Mouse (Mus musculus) ES-E14 (cell line): ENCODE data around the gene Synj2.

Source experiments
- HCFC1 ChIP-seq: IDR thresholded peaks from 2 replicates; pipeline ENCODE4 v1.6.1; 2012; ENCODE audit warnings: low read length, inconsistent platforms, borderline replicate concordance; ENCODE audit not compliant: insufficient read depth
- MAFK ChIP-seq: IDR thresholded peaks from 2 replicates; pipeline ENCODE4 v1.6.1; 2014; ENCODE audit warnings: mild to moderate bottlenecking, low read depth, low read length, inconsistent platforms; ENCODE audit not compliant: insufficient read depth
- ZC3H11A ChIP-seq: IDR thresholded peaks from 2 replicates; pipeline ENCODE4 v1.6.1; 2012; ENCODE audit warnings: low read depth, mild to moderate bottlenecking, inconsistent platforms, low read length, borderline replicate concordance
- ZNF384 ChIP-seq: IDR thresholded peaks from 2 replicates; pipeline ENCODE4 v1.6.1; 2012; ENCODE audit warnings: low read depth, low read length, inconsistent platforms

DNA sequence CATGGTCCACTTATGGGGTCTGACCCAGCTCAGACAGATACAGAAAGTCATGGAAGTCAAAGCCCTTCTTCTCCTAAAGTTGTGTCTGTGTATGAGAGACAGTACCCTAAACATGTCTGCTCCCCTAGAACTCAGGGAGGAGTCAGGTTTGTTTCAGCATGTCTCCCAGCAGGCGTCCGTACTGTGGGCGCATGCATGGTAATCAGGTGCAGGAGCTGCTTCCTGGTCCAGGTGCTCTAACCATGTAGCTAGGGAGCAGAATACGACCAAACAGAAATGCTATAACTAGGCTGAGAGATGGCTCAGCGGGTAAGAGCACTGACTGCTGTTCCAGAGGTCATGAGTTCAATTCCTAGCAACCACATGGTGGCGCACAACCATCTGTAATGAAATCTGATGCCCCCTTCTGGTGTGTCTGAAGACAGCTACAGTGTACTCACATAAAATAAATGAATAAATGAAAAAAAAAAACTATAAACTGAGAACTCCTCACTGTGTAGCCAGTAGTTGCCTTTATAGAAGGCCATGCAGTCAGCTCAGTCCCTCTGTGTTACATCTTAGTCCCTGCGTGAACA, 47.4 kb upstream of the Synj2 start:
- TF ChIP-seq MAFK: no peak
- no peak for TF ChIP-seq HCFC1
- no peak for TF ChIP-seq ZC3H11A
- no peak for TF ChIP-seq ZNF384
